Mouse (Mus musculus) hindbrain, embryonic 16.5 days (tissue): ENCODE results near the gene Vmn1r100. TPM values are rescaled to one million over a fixed set of nuclear protein-coding genes. Genes with fewer than 3 reads are reported as not detected.
"Not testable (repeated sequence)": the region's sequence is repeated elsewhere in the genome, so short reads cannot be mapped to it uniquely, and the experiment has no call there.

Source experiments
- ATAC-seq: fragments of 200-750 bp; cut with Nextera tagmentation; 2 replicates; pipeline ENCODE4 v1.8.0; 2017; ENCODE audit warnings: moderate TSS enrichment, moderate library complexity
- H3K27ac ChIP-seq: fragments of 300-500 bp; sonication (generic); 2 replicates; pipeline ENCODE4 v1.5.1; 2014; ENCODE audit warnings: low read depth, mild to moderate bottlenecking, control low read depth, low read length, moderate library complexity
- H3K27me3 ChIP-seq: fragments of 300-500 bp; sonication (generic); replicated peaks from 2 replicates; pipeline ENCODE4 v1.6.1; 2014; ENCODE audit warnings: low read length; ENCODE audit not compliant: control insufficient read depth, insufficient read depth
- H3K36me3 ChIP-seq: fragments of 300-500 bp; sonication (generic); 2 replicates; pipeline ENCODE4 v1.6.1; 2014; ENCODE audit warnings: mild to moderate bottlenecking, low read length, moderate library complexity, mixed read lengths; ENCODE audit not compliant: control insufficient read depth, insufficient read depth
- H3K4me1 ChIP-seq: fragments of 300-500 bp; sonication (generic); 2 replicates; pipeline ENCODE4 v1.6.1; 2014; ENCODE audit warnings: low read depth, low read length; ENCODE audit not compliant: control insufficient read depth, insufficient read depth
- H3K4me2 ChIP-seq: fragments of 300-500 bp; sonication (generic); 2 replicates; pipeline ENCODE4 v1.6.1; 2014; ENCODE audit warnings: mild to moderate bottlenecking, low read length, control low read depth, moderate library complexity
- H3K4me3 ChIP-seq: fragments of 300-500 bp; sonication (generic); 2 replicates; pipeline ENCODE4 v1.5.1; 2014; ENCODE audit warnings: mild to moderate bottlenecking, low read length, control low read depth, moderate library complexity
- H3K9ac ChIP-seq: fragments of 300-500 bp; sonication (generic); 2 replicates; pipeline ENCODE4 v1.6.1; 2014; ENCODE audit warnings: low read depth, mild to moderate bottlenecking, control low read depth, low read length, moderate library complexity
- H3K9me3 ChIP-seq: fragments of 300-500 bp; sonication (generic); 2 replicates; pipeline ENCODE4 v1.6.1; 2014; ENCODE audit warnings: mild to moderate bottlenecking, low read length, moderate library complexity; ENCODE audit not compliant: control insufficient read depth
- WGBS: fragments of 180-500 bp; shearing (Covaris S2); extraction: QIAGEN DNeasy Blood & Tissue Kit; methylation state at CpG from one replicate; pipeline ENCODE4 v1.1.7; 2014; 5-methylcytosine and 5-hydroxymethylcytosine counted together
- polyA plus RNA-seq: library from polyadenylated mRNA; unstranded; fragments of >200 nt; fragmentation: Nextera tagmentation; extraction: Ambion mirVana; gene quantifications from 2 replicates; pipeline ENCODE4 v1.2.1, GENCODE M21; 2015

Gene Vmn1r100
- polyA plus RNA-seq = not detected in 2 replicates

DNA sequence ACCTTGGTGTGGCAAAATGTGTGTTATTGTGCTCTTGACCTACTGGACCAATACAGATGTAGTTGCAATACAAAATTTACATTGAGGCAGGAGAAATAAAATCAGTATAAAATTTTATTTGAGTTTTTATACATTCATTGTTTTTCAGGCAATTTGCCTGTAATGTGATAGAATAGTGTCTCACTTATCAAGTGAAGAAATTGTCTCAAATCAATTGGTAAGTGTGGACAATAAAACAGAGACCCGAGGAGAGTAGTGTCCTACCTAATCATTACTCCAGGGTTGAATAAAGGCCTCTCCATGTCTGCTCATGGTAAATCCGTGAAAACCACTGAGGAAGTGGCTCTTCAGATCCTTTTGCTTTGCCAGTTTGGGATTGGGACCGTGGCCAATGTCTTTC lies at the start of gene Vmn1r100:
Vmn1r100 (plus strand) TSS at position 301 of the 400 bp plus-strand sequence.
- not testable (repeated sequence) for H3K27ac ChIP-seq, H3K27me3 ChIP-seq, H3K4me2 ChIP-seq, H3K4me1 ChIP-seq, H3K36me3 ChIP-seq, ATAC-seq, H3K4me3 ChIP-seq, H3K9ac ChIP-seq, H3K9me3 ChIP-seq
- no CpG with 5 or more reads among the region's 3 CpGs for WGBS

DNA sequence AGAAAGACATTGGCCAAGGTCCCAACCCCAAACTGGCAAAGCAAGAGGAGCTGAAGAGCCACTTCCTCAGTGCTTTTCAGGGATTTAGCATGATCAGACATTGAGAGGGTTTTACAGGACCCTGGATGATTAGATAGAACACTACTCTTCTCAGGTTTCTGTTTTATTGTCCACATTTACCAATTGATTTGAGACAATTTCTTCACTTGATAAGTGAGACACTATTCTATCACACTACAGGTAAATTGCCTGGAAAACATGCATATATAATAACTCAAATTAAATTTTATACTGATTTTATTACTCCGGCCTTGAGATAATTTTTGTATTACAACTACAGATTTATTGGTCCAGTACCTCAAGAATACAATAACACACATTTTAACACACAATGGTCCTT lies 42.4 kb upstream of the Vmn1r100 start, which contains the start of gene Gm5728:
Gm5728 (minus strand) TSS at position 101 of the 400 bp plus-strand sequence.
- H3K4me3 ChIP-seq, ATAC-seq, H3K9ac ChIP-seq, H3K27me3 ChIP-seq, H3K4me1 ChIP-seq, H3K27ac ChIP-seq, H3K36me3 ChIP-seq, H3K4me2 ChIP-seq, H3K9me3 ChIP-seq: not testable (repeated sequence)
- WGBS = no CpG with 5 or more reads among the region's 1 CpGs

DNA sequence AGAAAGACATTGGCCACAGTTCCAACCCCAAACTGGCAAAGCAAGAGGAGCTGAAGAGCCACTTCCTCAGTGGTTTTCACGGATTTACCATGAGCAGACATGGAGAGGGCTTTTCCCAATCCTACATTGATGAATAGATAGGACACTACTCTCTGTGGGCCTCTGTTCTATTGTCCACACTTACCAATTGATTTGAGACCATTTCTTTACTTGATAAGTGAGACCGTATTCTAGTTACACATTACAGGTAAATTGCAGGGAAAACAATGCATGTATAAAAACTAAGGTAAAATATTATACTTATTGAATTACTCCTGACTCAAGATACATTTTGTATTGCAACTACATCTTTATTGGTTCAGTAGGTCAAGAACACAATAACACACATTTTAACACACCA lies 24.8 kb downstream of the Vmn1r100 start, which contains the start of gene Vmn1r101:
Vmn1r101 (minus strand) TSS at position 101 of the 400 bp plus-strand sequence.
- not testable (repeated sequence) for H3K27me3 ChIP-seq, H3K9ac ChIP-seq, ATAC-seq, H3K4me2 ChIP-seq, H3K4me3 ChIP-seq, H3K36me3 ChIP-seq, H3K4me1 ChIP-seq, H3K9me3 ChIP-seq, H3K27ac ChIP-seq
- no CpG with 5 or more reads among the region's 2 CpGs for WGBS

Other genes starting within 250 kb of the Vmn1r100 start
- gene Vmn1r94, start 249.6 kb upstream of the Vmn1r100 start, polyA plus RNA-seq = not detected in 2 replicates
- not detected in 2 replicates for gene Vmn1r95, start 224.2 kb upstream of the Vmn1r100 start, polyA plus RNA-seq
- not detected in 2 replicates for gene Gm6164, start 212.3 kb upstream of the Vmn1r100 start, polyA plus RNA-seq
- gene Gm4498, start 184.1 kb upstream of the Vmn1r100 start, polyA plus RNA-seq = not detected in 2 replicates
- not detected in 2 replicates for gene Gm5890, start 155.1 kb upstream of the Vmn1r100 start, polyA plus RNA-seq
- not detected in 2 replicates for gene Gm4133, start 83.9 kb upstream of the Vmn1r100 start, polyA plus RNA-seq
- gene Gm5728, start 42.5 kb upstream of the Vmn1r100 start, polyA plus RNA-seq = not detected in 2 replicates
- gene Vmn1r101, start 24.7 kb downstream of the Vmn1r100 start, polyA plus RNA-seq = not detected in 2 replicates
- not detected in 2 replicates for gene Gm10670, start 57.0 kb downstream of the Vmn1r100 start, polyA plus RNA-seq
- not detected in 2 replicates for gene Vmn1r103, start 92.6 kb downstream of the Vmn1r100 start, polyA plus RNA-seq
- not detected in 2 replicates for gene Vmn1r104, start 115.9 kb downstream of the Vmn1r100 start, polyA plus RNA-seq
- not detected in 2 replicates for gene Gm5726, start 127.8 kb downstream of the Vmn1r100 start, polyA plus RNA-seq
- not detected in 2 replicates for gene Gm4141, start 158.3 kb downstream of the Vmn1r100 start, polyA plus RNA-seq
- gene Gm4513, start 181.1 kb downstream of the Vmn1r100 start, polyA plus RNA-seq = not detected in 2 replicates